Mouse (Mus musculus): ENCODE results near the gene Rilp. TPM values are rescaled to one million over a fixed set of nuclear protein-coding genes. Genes with fewer than 3 reads are reported as not detected.

Gene Rilp
- polyA plus RNA-seq, 1 experiment from 2014 or later, result 0.56 TPM

GRCm38 (mm10) chr11:75473376-75473775 lies 36.5 kb upstream of the Rilp start:
- Histone ChIP-seq H3K9me3 (ENCODE audit: control insufficient read depth, low read length) (no peaks in the 10 kb centered on the region), H3K4me3 (ENCODE audit: low read depth, low read length) (no peak overlapping the region), H3K36me3 (ENCODE audit: control insufficient read depth, insufficient read depth, low read length) (no peaks in the 10 kb centered on the region), H3K4me2 (ENCODE audit: low read depth) (no peak overlapping the region), H3K9ac (ENCODE audit: low read length) (no peak overlapping the region), H3K27me3 (ENCODE audit: control insufficient read depth, insufficient read depth, low read length) (no peaks in the 10 kb centered on the region), H3K27ac (ENCODE audit: low read depth, low read length) (no peak overlapping the region), H3K4me1 (ENCODE audit: control insufficient read depth, insufficient read depth, low read length) (no peaks in the 10 kb centered on the region)
- DNase-seq (ENCODE audit: low spot score) (no peak), ATAC-seq (ENCODE audit: insufficient read depth, low FRiP score, low TSS enrichment) (no peak)
- WGBS, result 73% methylated on average over 7 of the region's 7 CpGs

- H3K4me3 ChIP-seq (ENCODE audit: low read depth, low read length), result peak overlapping the region; percentile 99; the same call in 1 of the 2 replicates
- H3K9me3 ChIP-seq (ENCODE audit: control insufficient read depth, low read length), result no peaks in the 10 kb centered on the region
- ATAC-seq (ENCODE audit: insufficient read depth, low FRiP score, low TSS enrichment) (no peak), DNase-seq (ENCODE audit: low spot score) (no peak)
- H3K27me3 ChIP-seq (ENCODE audit: control insufficient read depth, insufficient read depth, low read length), result no peaks in the 10 kb centered on the region
- H3K9ac ChIP-seq (ENCODE audit: low read length), result no peak overlapping the region
- H3K27ac ChIP-seq (ENCODE audit: low read depth, low read length), result no peak overlapping the region
- H3K4me2 ChIP-seq (ENCODE audit: low read depth), result peak overlapping the region; percentile 20; the same call in 1 of the 2 replicates
- 23% methylated on average over 3 of the region's 3 CpGs for WGBS
- H3K4me1 ChIP-seq (ENCODE audit: control insufficient read depth, insufficient read depth, low read length), result peaks cover 8% of the 10 kb centered on the region
- H3K36me3 ChIP-seq (ENCODE audit: control insufficient read depth, insufficient read depth, low read length), result peaks cover 12% of the 10 kb centered on the region
These were observed 23.7 kb upstream of the Rilp start for GRCm38 (mm10) chr11:75486192-75486591.

GRCm38 (mm10) chr11:75486601-75487285 lies 23.2 kb upstream of the Rilp start, which contains the start of gene Prpf8:
Gene Prpf8, plus strand, starts transcription at chr11:75486816.
- Histone ChIP-seq H3K9me3 (ENCODE audit: control insufficient read depth, low read length) (no peaks in the 10 kb centered on the region), H3K4me1 (ENCODE audit: control insufficient read depth, insufficient read depth, low read length) (peaks cover 8% of the 10 kb centered on the region), H3K27me3 (ENCODE audit: control insufficient read depth, insufficient read depth, low read length) (no peaks in the 10 kb centered on the region), H3K4me2 (ENCODE audit: low read depth) (peak within 1 kb of the TSS; percentile 76), H3K4me3 (ENCODE audit: low read depth, low read length) (peak within 1 kb of the TSS; percentile 99), H3K27ac (ENCODE audit: low read depth, low read length) (peak within 1 kb of the TSS; percentile 62; the same call in 1 of the 2 replicates), H3K9ac (ENCODE audit: low read length) (peak within 1 kb of the TSS; percentile 97), H3K36me3 (ENCODE audit: control insufficient read depth, insufficient read depth, low read length) (peaks cover 18% of the 10 kb centered on the region)
- DNase-seq (ENCODE audit: low spot score) (peak; percentile 96), ATAC-seq (ENCODE audit: insufficient read depth, low FRiP score, low TSS enrichment) (peak; percentile 99)
- WGBS, result under 1% methylated on average over 50 of the region's 52 CpGs

- H3K27me3 ChIP-seq (ENCODE audit: control insufficient read depth, insufficient read depth, low read length), result no peaks in the 10 kb centered on the region
- no peak for ATAC-seq (ENCODE audit: insufficient read depth, low FRiP score, low TSS enrichment)
- H3K36me3 ChIP-seq (ENCODE audit: control insufficient read depth, insufficient read depth, low read length), result peaks cover 24% of the 10 kb centered on the region
- DNase-seq (ENCODE audit: low spot score), result no peak
- H3K9me3 ChIP-seq (ENCODE audit: control insufficient read depth, low read length), result no peaks in the 10 kb centered on the region
- peaks cover 8% of the 10 kb centered on the region for H3K4me1 ChIP-seq (ENCODE audit: control insufficient read depth, insufficient read depth, low read length)
- peak overlapping the region; percentile 76 for H3K4me2 ChIP-seq (ENCODE audit: low read depth)
- 48% methylated on average over 6 of the region's 6 CpGs for WGBS
- H3K9ac ChIP-seq (ENCODE audit: low read length), result peak overlapping the region; percentile 97
- peak overlapping the region; percentile 99 for H3K4me3 ChIP-seq (ENCODE audit: low read depth, low read length)
- no peak overlapping the region for H3K27ac ChIP-seq (ENCODE audit: low read depth, low read length)
These were observed 22.4 kb upstream of the Rilp start for GRCm38 (mm10) chr11:75487496-75487895.

- ATAC-seq (ENCODE audit: insufficient read depth, low FRiP score, low TSS enrichment), result no peak
These were observed 15.4 kb upstream of the Rilp start for GRCm38 (mm10) chr11:75494296-75495049.

GRCm38 (mm10) chr11:75498126-75498525 lies 11.8 kb upstream of the Rilp start:
- H3K4me3 ChIP-seq (ENCODE audit: low read depth, low read length), result no peak overlapping the region
- no peaks in the 10 kb centered on the region for H3K27me3 ChIP-seq (ENCODE audit: control insufficient read depth, insufficient read depth, low read length)
- WGBS, result 94% methylated on average over 1 of the region's 1 CpGs
- H3K9ac ChIP-seq (ENCODE audit: low read length), result no peak overlapping the region
- DNase-seq (ENCODE audit: low spot score) (no peak), ATAC-seq (ENCODE audit: insufficient read depth, low FRiP score, low TSS enrichment) (no peak)
- no peaks in the 10 kb centered on the region for H3K9me3 ChIP-seq (ENCODE audit: control insufficient read depth, low read length)
- no peaks in the 10 kb centered on the region for H3K4me1 ChIP-seq (ENCODE audit: control insufficient read depth, insufficient read depth, low read length)
- no peak overlapping the region for H3K4me2 ChIP-seq (ENCODE audit: low read depth)
- no peak overlapping the region for H3K27ac ChIP-seq (ENCODE audit: low read depth, low read length)
- H3K36me3 ChIP-seq (ENCODE audit: control insufficient read depth, insufficient read depth, low read length), result peaks cover 73% of the 10 kb centered on the region

More at GRCm38 (mm10) chr11:75494296-75495049, 15.4 kb upstream of the Rilp start:
- Histone ChIP-seq H3K27ac (ENCODE audit: low read depth, low read length) (no peak overlapping the region), H3K27me3 (ENCODE audit: control insufficient read depth, insufficient read depth, low read length) (no peaks in the 10 kb centered on the region), H3K9me3 (ENCODE audit: control insufficient read depth, low read length) (no peaks in the 10 kb centered on the region), H3K4me3 (ENCODE audit: low read depth, low read length) (no peak overlapping the region), H3K4me1 (ENCODE audit: control insufficient read depth, insufficient read depth, low read length) (no peaks in the 10 kb centered on the region), H3K36me3 (ENCODE audit: control insufficient read depth, insufficient read depth, low read length) (peaks cover 69% of the 10 kb centered on the region), H3K4me2 (ENCODE audit: low read depth) (no peak overlapping the region), H3K9ac (ENCODE audit: low read length) (no peak overlapping the region)
- WGBS, result 96% methylated on average over 10 of the region's 10 CpGs
- DNase-seq (ENCODE audit: low spot score), result no peak

- no peak for DNase-seq (ENCODE audit: low spot score)
- H3K4me3 ChIP-seq (ENCODE audit: low read depth, low read length), result no peak overlapping the region
- no peaks in the 10 kb centered on the region for H3K9me3 ChIP-seq (ENCODE audit: control insufficient read depth, low read length)
- no peak overlapping the region for H3K4me2 ChIP-seq (ENCODE audit: low read depth)
- no peak overlapping the region for H3K9ac ChIP-seq (ENCODE audit: low read length)
- 96% methylated on average over 4 of the region's 4 CpGs for WGBS
- H3K27ac ChIP-seq (ENCODE audit: low read depth, low read length), result no peak overlapping the region
- H3K4me1 ChIP-seq (ENCODE audit: control insufficient read depth, insufficient read depth, low read length), result peaks cover 10% of the 10 kb centered on the region; the same call in 1 of the 2 replicates
- no peaks in the 10 kb centered on the region for H3K27me3 ChIP-seq (ENCODE audit: control insufficient read depth, insufficient read depth, low read length)
- H3K36me3 ChIP-seq (ENCODE audit: control insufficient read depth, insufficient read depth, low read length), result peaks cover 33% of the 10 kb centered on the region
- ATAC-seq (ENCODE audit: insufficient read depth, low FRiP score, low TSS enrichment), result no peak
These were observed 1.7 kb upstream of the Rilp start for GRCm38 (mm10) chr11:75508162-75508561.

- no peak for ATAC-seq (ENCODE audit: insufficient read depth, low FRiP score, low TSS enrichment)
- Histone ChIP-seq H3K27ac (ENCODE audit: low read depth, low read length) (no peak overlapping the region), H3K9ac (ENCODE audit: low read length) (no peak overlapping the region), H3K9me3 (ENCODE audit: control insufficient read depth, low read length) (no peaks in the 10 kb centered on the region), H3K4me2 (ENCODE audit: low read depth) (no peak overlapping the region), H3K4me3 (ENCODE audit: low read depth, low read length) (no peak overlapping the region), H3K36me3 (ENCODE audit: control insufficient read depth, insufficient read depth, low read length) (peaks cover 27% of the 10 kb centered on the region), H3K27me3 (ENCODE audit: control insufficient read depth, insufficient read depth, low read length) (no peaks in the 10 kb centered on the region), H3K4me1 (ENCODE audit: control insufficient read depth, insufficient read depth, low read length) (peaks cover 10% of the 10 kb centered on the region; the same call in 1 of the 2 replicates)
- DNase-seq (ENCODE audit: low spot score), result no peak
- 66% methylated on average over 8 of the region's 8 CpGs for WGBS
These were observed 990 bp upstream of the Rilp start for GRCm38 (mm10) chr11:75508904-75509303.
